Mouse (Mus musculus) CD8-positive naive resting alpha-beta T cell, adult 2 months (primary cell): Measurements from ENCODE around the gene Pold4.

Experiments used
- DNase-seq, 2 experiments: peaks; one replicate each; pipeline ENCODE4 v3.0.0; 2022; ENCODE audit warnings: low read depth in 2 of 2, low spot score in 2 of 2

Gene Pold4

DNA sequence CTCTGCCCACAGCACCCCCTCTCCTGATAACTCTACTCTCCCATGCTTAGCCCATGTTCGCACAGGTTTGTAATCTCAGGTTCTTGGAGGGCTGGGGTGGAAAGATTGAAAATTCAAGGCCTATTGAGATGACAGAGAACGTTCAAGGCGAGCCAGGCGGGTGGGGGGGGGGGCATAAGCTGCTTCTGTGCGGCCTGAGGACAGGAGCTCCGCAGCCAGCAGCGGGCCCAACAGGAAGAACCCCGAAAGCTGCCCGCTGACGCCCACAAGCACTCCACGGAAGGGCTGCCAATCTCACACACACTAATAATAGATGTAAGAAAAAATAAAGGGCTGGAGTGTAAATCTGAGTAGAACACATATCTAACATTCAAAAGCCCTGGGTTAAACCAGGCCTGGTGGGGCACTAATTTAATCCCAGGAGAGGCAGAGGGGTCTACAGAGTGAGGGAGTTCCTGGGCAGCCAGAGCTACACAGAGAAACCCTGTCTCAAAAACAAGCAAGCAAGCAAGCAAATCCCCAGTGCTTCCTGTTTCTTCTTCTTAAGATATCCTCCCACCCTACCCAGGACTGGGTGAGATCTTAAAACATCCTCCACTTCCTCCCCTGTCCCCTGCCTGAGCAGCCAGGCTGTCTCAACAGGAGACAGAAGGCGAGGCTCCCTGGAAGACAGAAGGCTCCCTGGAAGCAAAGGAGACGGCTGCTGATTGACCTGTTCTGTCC lies 27.9 kb upstream of the Pold4 start:
- DNase-seq, result peak; percentile 51 to 53

DNA sequence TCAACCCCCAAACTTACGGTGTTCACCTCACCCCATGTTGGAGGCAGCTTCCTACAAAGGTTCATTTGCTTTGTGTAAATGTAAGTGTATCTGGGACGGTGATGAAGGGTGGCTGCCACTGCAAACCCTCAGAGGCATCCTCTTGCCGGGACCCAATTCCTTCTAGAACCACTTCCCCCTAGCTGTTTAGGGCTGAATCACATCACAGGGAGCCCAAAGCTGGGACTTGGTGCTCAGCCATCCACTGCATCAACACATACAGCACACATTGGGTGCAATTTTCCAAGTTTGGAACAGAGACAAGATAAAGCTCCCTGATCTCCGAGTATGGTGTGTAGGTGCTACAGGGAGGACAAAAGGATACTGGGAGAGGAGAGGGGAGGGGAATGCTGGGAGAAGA lies 26.8 kb upstream of the Pold4 start:
- no peak for DNase-seq

DNA sequence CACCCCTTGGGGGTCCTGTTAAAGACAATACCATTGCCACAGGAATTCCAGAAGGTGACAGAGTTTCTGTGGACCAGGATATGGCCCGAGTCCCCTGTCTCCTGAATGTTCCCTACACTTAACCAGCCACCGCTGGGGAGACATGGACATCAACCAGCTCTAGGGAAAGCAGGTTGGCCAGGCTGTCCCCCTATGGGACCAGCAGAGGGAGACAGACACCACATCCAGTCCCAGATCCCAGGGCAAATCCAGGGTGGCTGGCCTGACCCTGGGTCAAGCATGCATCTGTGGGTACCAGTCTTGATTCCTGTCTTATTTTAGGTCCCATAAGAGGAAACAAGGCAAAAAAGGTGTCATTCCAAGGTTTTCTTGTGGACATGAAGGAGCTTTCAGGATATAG lies 24.7 kb upstream of the Pold4 start:
- peak in 1 of 2 experiments; percentile 57 for DNase-seq

DNA sequence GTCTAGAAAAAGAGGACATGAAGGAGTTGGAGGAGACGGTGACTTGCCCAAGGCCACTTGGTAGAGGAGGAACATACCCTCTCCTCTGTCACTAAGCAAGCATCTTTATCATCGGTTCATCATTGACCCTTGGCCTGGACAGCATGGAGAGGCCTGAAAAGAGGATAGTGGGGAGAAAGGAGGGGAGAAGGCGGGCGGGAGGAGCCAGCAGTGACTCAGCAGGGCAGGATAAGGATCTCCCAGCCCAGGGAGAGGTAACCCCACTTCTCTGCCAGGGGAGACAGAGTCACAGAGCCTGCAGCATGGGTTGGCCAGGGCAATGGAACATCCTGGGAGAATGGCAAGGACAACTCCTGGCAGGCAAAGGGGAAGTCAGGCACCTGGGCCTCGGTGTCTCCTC lies 23.1 kb upstream of the Pold4 start:
- DNase-seq, result no peak

DNA sequence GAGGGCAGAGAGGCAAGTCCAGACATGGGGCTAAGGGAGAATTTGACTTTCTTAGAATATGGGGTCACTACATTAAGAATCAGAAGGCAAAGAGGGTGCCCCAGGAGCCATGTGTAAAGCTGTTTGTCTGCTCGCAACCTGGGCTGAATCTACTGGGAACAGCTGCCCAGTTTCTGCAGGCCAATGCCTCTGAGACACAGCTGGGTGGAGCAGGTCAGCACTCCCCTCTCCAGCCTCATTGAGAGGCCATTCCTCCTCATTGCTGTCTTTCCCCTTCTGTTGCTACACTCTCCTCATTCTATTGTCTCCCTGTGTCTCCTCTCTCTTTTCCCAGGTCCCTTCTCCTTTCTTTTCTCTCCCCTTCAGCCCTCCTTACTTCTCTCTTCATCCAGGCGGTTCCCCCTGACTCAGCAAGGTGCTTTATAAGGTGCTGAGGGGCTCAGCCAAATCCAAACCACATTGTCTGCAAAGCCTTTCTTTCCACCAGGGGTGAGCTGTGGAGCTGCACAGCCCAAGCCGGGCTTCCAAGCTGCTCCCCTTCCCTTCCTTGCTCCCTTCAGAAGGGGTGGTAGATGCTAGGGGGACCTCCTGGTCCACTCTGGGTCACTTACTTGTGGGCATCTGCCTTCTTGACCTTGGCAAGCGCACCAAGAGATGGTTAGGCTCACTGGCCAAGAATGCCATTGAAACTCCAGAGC lies 19.7 kb upstream of the Pold4 start:
- no peak for DNase-seq

DNA sequence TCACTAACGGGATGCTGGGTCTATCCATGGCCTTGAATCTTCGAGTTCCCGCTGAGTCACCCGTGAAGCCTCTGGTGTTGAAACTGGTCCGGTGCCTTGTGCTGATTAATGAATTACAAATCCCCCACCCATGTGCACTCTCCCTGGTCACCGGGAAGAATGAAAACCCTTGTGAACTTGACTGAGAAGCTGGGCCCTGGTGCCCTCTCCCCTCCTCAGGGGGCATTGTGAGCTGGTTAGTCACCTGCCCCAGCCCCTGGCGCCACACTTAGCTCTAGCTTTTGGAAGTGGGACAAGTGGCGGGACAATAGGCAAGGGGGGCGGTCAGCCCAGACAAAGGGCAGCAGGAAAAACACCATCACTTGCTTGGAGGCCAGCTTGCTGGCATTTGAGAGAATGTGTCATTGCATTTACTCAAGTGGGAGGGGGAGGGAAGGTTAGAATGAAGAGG lies 18.1 kb upstream of the Pold4 start:
- DNase-seq, result no peak

DNA sequence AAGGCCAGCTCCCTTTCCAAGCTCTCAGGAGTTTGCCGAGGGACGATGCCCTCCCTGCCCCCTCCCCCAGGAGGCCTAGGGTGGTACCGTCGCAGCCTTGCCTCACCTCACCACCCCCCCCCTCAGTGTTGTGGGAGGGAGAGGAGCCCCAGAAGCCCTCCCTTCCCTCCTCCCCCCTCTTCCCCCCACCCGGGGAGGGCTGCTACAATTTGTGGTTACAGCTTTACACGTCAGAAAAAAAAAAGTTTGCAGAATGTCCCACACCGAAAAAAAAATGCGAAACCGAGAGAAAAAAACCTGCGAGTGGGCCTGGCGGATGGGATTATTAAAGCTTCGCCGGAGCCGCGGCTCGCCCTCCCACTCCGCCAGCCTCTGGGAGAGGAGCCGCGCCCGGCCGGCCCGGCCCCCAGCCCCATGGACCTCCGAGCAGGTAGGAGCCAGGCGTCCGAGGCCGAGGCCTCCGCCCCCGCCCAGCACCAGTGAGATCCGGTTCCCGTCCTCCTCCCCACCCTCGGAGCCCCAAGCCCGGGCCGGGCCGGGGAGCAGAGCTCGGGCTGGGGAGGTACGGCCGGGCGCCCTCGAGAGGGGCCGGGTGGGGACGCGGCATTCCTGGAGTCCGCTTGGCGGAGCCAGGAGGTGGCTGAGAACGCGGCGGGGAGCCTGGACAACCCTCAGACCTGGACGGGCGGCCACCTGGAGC lies 17.5 kb upstream of the Pold4 start, which contains the start of the genes Clcf1 and AC109138.7:
Gene Clcf1 (plus strand): TSS at position 168 of the 700 bp plus-strand sequence.
Gene AC109138.7 (plus strand): TSS at position 287 of the 700 bp plus-strand sequence.
- peak; percentile 78 to 87 for DNase-seq

DNA sequence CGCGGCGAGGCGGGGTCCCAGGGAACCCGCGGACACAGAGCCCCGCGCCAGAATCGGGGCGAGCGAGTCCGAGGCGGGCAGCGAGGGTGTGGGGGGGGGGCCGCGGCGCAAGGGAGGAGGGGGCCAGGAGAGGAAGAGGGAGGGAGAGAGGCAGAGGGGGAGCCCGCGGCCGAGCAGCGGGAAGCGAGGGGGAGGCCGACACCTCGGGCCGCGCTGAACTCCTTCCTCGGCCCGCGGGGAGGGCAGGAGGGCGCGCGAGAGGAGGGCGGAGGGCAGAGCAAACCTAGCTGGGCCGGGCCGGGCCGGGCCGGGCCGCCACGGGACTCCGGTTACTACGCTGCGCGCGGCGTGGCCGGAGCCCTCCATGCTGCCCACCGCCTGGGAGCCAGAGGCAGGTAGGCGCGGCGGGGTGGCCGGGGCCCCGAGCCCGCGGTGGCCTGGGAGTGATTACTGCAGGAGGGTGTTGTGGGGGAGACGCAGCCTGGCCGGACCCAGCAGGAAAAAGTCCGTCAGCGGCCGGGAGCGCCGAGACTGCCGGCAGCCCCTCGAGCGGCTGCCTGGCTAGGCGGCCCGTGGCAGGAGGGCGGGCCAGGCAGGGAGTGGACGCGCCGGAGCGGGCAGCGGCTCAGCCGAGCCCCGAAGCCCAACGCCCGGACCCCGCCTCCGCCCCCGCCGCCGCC lies 16.8 kb upstream of the Pold4 start:
- DNase-seq, result no peak

DNA sequence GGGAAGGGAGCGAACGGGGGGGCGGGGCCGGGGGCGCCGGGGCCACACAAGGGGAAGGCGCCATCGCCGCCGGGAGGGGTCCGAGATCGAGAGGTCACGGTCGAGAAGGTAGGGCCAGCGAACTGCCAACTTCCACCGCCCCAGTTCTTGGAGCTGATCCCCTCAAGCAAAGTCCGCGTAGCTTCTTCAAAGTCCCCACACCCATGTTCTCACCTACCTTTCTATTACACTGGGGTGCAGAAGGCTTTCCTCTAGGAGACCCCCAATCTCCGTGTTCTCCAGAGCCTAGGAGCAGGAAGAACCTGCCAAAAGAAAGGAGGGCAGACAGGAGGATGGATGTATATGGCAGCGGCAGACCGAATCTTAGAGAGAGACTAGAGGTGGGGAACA lies 16.3 kb upstream of the Pold4 start:
- DNase-seq, result no peak

DNA sequence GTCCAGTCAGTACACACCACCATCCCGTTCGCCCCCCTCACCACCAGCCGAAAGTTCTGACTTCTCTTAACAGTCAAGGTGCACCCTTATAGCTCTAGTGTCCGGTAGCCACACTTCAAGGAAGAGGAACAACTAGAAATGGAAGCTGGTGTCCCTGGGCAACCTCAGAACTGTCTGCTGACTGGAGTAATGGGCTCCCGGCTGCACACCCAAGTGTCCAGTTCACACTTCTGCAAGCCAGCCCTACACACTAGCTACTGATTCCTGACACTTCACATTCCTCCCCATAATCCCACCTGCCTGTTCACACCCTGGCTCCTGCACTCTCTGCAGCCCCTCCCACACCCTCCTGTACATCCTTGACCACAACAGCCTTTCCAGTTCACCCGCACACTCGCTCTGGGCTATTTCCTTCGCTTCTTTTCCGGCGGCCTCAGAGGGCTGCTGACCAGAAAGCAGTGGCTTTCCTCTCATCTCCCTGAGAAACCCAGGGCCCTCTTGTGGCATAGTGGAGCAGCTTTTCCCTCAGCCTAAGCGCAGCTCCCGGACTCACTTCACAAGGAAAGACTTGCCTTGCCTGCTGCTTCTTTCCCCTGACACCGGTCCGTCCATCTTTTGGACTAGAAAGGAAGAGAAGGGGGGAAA lies 15.5 kb upstream of the Pold4 start:
- DNase-seq, result no peak

DNA sequence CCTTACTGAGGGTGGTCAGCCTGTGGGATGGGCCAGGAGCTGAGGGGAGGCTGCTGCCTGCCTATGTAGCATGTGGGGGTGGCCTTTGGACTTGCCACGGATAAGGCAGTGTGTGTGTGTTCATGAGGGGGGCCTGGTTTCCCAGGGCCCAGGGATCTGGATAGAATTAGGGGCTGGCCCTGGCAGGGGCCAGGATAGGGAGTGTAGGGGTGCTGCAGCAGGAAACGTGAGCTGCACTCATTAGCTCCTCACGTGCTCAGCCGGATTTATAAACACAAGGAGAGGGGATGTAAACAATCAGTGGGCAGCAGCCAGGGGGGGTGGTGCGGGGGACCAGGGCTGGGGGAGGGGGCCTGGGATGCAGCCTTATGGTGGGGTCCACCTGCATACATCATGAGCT lies 14.6 kb upstream of the Pold4 start:
- no peak for DNase-seq

DNA sequence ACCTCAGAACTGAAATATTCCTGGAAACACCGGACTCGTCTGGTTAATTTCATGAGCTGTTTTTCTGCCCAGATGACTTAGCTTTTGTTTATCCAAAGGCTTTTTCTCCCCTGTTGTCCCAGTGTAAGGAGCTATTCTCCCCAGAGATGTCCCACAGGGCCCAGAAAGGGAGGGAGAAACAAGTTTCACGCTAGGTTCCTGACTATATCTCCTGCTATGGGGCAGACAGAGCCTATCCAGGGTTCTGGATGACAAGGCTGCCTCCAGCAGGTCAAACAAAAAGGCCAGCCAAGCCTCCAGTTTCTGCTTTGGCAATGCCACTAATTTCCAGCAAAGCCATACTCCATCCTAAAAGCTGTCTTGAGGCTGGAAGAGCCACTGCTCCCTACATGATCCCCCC lies 13.8 kb upstream of the Pold4 start:
- DNase-seq, result no peak

DNA sequence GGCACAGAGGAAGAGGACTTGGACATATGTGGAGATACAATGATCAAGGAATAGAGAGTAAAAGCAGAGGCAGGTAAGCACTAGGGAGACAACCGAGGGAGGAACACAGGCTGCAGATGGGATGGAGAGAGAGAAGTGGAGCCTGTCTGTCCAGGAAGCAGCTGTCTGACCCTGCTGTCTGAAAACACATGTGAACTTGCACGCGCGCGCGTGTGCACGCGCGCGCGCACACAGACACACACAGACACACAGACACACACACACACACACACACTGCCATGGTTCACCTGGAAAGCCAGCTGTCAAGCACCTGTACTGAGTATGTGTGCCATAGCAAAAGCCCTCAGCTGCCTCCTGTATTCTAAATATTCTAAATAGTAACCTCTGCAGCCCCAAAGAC lies 13.4 kb upstream of the Pold4 start:
- no peak for DNase-seq

DNA sequence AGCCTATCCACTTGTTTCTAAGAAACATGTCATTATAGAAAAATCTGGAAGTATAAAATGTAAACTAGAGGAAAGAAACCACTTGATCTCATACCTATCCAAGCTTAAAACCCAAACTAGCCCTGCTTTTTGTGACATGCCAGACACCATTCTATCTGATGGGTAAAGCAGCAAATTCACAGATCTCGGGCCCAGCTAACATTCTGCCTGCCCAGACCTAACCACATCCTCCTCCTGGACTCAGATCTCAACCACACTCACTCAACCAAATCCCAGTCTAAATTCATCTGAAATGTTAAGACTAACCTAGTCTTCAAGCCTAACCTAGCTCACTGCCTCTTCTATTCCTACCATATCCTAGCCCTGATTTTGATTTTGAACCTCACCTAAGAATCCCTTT lies 12.9 kb upstream of the Pold4 start:
- DNase-seq, result peak in 1 of 2 experiments; percentile 46

DNA sequence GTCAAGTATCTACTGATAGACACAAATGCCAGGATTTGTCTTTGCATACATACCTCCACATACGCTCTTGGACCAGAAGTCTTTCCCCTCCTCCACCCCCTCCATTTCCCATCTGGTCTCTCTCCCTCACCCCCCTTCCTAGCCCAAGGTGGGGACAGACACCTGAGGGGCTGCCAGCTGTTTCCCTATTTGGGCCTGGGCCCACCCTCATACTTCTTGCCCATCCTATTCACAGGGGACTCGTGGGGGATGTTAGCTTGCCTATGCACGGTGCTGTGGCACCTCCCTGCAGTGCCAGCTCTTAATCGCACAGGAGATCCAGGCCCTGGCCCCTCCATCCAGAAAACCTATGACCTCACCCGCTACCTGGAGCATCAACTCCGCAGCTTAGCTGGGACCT lies 11.8 kb upstream of the Pold4 start:
- DNase-seq, result no peak

DNA sequence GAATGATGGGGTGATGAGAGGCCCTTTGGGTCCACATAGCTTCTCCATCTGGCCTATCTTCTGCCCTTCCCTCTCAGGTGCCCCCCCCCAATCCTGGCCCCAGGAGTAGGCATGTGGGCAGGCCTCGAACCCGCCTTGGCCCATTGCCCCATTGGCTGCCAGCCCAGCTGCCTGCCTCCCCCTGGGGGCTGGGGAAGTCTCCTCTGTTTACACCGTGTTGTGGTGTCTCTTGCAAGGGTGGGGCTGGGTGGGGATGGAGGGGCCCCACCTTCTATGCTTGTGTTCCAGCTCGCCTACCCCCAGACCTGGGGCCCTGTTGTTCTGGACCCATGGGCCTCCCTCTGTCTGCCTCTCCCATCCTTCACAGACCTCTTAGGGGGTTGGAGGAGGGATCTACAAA lies 11.3 kb upstream of the Pold4 start:
- no peak for DNase-seq

DNA sequence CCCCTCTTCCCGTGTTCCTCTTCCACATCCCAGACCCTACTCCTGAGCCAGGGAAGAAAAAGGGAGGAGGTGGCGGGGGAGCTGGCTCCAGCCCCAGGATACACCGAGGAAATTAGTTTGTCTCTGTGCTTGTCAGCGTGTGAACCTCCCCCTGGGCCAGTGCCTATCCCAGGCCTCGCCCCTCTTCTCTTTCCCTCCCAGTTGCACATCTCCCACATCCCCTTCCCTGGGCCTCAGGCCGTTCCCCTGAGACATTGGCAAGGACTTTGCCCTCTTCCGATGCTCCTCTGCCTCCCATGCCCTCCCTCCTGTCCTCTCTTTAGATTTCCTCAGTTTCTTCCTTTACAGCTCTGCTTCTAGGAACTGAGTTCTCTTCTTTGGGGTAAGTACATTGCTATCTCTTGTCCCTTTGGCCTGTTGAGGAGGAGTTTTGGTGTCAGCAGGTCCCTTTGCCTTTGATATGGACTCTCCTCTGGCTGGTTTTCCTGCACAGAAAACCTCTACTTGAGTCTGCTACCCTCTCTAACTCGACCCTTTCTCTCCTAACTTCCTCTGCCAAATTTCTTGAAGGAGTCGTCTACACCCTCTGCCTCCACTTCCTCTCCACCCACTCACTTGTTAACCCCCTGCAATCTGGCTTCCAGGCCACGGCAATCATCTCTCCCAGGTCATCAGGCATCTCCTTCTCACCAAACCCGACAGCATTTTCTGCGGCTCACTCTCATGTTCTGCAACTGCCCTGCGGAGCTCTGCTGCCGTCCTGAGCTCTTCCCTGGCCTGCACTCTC lies 10.5 kb upstream of the Pold4 start:
- no peak for DNase-seq

DNA sequence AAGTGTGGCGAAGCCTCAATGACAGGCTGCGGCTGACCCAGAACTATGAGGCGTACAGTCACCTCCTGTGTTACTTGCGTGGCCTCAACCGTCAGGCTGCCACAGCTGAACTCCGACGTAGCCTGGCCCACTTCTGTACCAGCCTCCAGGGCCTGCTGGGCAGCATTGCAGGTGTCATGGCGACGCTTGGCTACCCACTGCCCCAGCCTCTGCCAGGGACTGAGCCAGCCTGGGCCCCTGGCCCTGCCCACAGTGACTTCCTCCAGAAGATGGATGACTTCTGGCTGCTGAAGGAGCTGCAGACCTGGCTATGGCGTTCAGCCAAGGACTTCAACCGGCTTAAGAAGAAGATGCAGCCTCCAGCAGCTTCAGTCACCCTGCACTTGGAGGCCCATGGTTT lies 9.5 kb upstream of the Pold4 start:
- DNase-seq, result no peak

DNA sequence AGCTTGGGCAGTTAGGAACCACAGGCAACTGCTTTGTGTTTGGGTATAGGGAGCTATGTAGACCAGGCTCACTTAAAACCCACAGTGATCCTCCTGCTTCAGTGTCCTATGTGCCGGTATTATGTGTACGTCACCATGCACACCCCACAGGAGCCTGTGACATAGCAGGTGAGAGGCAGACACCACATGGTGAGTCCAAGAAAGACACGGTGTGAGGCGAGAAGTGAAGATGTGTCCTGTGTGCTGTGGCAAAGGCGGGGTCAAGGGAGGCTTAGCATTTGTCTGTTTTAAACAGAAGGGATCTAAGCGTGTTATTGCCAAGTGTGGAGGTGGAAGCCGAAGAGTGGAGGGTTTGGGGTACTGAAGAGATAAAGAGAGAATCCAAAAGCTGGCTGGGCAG lies 4.9 kb upstream of the Pold4 start:
- DNase-seq, result peak in 1 of 2 experiments; percentile 41

DNA sequence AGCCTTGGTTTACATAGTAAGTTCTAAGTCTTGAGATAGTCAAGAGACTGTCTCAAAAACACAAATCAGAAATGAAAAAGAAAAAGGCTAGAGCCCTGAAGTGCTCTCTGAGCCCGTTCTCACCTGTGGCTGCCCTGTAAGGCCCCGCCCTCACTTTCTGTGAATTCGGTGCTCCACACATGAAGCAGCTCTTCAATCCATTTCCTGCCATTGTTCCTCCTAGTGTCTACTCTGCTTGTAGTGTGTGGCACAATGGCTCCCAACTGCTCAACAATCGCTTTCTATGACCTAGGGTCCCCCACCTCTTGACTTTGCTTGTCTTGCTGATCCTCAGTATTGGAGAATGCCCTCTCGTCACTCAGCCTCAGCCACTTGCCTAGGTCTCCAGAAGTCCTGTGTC lies 4.3 kb upstream of the Pold4 start:
- peak in 1 of 2 experiments; percentile 43 for DNase-seq
